Mouse (Mus musculus) embryo, embryonic 9.5 days (tissue): ENCODE data around the gene Ppp1r32.

ENCODE experiments used
- DNase-seq: peaks from one replicate; pipeline ENCODE4 v3.0.0-alpha.2; 2017; ENCODE audit errors: extremely low spot score

Gene Ppp1r32

DNA sequence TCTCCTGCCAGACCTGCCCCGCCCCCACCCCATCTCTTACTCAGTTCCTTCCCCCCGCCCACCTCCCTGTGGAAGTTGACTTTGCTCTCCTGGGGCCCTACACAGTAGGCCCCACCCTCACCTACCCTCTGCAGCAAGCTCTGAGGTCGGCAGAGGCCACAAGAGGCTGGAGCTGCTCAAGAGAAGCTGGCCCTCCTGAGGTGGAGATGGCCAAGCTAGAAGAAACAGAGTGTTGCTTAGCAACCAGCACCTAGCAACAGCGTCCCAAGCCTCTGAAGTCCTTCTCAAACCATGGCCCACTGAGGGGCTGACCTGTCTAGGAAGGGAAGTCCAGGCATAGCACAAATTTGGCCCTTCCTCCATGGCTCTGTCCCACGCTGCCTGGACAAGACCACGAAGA is at the start of gene Ppp1r32:
TSS of gene Ppp1r32 (minus strand) at position 226 of the 400 bp plus-strand sequence.
- peak; percentile 54 for DNase-seq

DNA sequence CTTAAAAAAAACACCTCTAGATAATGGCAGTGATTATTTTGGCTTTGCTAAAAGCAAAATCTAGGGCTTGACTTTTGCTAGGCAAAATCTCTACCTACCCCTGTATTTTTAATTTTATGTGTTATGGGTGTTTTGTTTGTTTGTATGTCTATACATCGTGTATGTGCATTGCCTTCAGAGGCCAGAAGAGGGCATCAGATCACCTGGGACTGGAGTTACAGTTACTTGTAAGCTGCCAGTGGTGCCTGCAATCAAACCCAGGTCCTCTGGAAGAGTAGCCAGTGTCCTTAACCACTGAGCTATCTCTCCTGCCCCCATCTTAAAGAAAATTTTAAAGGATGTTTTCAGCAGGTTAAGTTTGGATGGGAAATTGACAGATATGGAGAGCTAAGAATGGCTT is 47.4 kb upstream of the Ppp1r32 start:
- no peak for DNase-seq

DNA sequence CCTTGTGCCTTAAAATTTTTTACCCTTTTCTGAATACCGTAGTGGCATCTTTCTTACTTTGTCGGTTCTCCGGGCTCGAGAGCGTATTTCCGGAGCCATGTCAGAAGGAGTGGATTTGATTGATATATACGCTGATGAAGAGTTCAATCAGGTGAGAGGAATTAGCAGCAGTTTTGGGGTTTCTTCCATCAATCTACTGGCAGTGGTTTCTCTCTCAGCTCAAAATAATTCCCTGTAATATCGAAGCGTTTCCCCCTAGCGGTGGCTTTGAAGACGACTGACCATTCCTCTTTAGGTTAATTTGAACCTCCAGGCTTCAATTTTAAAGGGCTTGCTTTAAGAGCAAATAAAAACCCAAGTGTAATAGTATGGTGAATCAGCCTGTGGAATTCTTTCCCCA is 43.2 kb upstream of the Ppp1r32 start, which contains the start of gene Sdhaf2:
TSS of gene Sdhaf2 (minus strand) at position 233 of the 400 bp plus-strand sequence.
- DNase-seq: no peak

DNA sequence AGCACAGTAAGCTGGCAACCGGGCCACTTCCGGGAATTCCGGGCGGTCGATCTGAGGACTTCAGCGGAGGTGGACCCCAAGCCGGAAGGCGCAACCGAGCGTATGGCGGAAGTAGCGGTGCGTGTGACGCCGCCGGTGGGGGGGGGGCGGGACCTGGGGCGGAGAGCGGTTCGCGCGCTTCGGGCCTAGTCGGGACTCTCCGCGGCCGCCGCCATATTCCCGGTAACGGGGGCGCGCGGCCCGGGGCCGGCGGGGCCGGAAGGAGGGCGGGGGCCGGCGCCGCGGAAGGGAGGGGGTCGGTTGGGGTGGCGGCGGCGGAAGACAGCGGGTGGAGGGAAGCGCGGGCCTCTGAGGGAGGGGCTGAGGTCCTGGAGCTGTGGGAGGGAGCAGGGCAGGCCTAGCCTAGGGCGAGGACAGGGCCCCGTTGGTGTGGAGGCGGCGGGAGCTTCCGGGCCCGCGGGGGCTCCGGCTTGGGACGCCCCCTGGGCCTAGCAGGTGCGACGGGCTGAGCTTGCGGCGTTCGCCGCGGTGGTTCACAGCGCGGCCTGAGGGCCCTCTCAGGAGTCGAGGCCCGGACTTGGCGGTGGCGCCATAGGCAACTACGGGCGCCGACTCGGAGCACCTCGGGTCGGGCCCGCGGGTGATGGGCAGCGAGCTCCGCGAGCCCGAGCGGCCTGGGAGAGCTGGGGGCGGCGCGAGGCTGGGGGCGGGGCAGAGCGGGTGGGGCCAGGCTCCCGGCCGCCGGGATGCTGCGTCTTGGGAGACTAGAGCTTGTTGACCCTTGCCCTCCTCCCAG is 42.6 kb upstream of the Ppp1r32 start, which contains the start of gene Cpsf7:
TSS of gene Cpsf7 (plus strand) at position 161 of the 796 bp plus-strand sequence.
- DNase-seq: peak; percentile 94

DNA sequence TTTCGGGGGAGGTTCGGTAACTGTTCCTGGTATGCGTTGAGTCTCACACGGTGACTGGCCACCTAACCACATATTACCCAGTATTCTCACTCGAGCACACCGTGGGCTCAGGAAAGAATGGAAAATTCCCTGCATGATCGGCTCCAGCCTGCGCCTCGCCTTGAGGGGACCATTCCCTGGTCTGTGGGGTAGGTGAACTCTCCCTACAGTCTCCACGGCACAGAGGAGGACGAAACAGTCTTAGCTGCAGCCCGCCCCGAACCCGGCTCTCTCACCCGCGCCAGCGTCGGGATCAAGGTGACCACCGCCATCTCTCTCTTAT is 42.0 kb upstream of the Ppp1r32 start:
- no peak for DNase-seq

DNA sequence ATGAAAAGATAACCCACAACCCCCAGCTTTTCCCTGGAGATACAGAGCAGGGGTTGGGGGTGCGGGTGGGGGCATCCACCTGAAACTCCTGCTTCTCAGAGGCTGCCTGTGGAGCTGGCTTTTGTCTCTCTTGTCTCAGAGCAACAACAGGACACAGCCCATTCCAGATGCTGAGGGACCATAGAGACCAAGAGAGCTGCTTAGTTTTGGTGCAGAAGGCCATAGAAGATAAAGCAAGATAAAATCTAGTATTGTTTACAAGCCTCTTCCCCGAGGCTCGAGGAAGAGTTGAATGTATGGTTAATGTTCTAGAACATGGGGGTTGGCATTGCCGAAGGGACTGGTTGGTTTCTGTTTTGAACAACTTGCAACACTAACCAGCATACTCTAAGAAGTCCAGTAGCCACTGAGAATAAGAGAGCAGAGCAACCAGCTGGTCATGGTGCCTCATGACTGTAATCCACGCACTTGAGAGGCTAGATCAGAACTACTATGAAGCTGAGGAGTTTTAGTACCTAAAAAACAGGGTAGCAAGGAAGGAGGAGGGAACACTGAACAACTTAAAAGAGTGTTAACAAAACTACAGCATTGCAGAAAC is 40.9 kb upstream of the Ppp1r32 start:
- DNase-seq: no peak

DNA sequence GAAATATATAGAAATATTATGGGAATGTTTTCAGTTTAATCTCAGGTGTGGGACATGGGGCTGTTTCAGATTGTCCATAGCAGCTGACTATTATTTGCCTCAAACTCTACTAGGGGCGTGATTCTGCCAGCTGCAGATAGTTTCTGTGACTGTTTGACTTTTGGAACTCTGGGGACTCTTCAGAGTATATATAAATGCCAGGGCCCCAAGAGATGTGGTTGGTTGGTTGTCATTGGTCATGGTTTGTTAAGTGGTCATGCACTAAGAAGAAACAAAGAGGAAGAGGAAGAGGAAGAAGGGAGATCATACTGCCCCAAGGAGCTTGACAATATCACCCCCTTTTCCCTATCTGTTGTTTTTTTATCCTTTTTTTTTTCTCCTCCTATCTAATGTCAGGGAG is 39.2 kb upstream of the Ppp1r32 start:
- DNase-seq: no peak

DNA sequence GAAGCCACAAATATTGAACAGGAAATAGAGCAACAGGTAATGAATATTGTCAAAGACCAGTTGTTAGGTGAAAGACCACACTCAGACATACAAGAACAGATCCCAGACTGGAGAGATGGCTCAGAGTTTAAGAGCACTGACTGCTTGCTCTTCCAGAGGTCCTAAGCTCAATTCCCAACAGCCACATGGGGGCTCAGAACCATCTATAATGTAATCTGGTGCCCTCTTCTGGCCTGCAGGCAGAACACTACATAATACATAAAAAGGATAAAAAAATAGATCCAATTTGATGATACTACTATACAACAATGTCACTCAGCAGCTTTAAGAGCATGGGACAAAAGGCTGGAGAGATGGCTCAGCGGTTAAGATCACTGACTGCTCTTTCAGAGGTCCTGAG is 37.6 kb upstream of the Ppp1r32 start:
- peak; percentile 25 for DNase-seq

DNA sequence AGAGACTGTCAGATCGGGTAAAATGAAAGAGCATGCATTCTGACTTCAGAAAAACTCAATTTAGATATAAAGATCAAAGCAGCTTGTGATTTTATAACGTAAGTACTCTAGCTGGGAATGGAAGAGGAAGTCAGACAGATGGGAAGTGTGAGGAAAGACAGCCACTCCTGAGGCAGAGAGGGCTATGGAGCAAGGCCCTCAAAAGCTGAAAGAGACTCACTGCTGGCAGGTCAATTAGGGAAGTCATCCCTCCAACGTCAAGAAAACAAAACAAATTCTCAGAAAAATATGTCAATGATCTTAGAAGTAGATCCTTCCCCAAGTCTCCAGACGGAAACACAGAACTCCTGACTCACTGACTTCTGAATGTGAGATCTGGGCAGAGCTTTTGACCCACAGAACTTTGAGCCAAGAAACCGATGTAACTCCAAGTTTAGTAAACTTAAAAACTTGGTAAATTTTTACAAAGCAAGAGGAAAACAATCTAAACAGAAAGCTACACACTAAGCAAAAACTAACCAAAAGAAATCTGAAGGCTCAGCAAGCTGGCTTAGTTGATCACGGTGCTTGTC is 28.1 kb upstream of the Ppp1r32 start:
- DNase-seq: no peak

DNA sequence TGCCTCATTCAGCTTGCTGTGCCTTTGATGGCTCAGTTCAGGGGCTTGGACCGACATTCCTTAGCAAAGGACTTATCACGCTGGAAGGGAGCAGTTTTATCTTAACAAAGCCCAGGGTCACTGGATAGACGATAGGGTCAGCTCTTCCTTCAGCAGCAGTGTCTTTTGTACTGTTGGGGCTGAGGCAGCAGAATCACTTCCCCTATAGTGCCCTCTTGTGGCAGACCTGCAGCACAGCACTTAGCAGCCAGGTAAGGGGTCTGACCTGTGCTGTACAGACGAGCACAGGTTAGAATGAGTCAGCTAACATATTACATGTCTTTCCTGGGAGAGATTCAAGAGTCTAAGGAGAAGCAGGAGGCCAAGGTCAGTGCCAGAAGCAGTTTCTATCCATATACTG is 19.8 kb upstream of the Ppp1r32 start:
- DNase-seq: peak; percentile 66

DNA sequence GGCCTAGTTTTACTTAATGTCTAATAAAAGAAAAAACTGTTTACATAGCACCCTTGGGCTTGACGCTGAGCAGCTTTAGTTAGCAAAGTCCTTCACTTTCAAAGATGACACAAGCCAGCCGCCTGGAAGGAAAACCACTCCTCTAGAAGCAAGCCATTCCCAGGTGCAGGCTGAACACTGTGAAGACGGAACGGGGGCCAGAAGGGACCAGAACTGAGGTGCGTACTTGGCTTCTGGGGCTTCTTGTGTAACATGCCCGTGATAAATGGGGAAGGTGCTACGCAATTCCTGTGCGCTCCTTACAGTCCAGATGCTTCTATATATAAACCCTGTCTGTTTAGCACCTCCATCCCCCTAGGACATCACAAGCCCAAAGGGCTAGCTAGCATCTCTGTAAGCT is 17.9 kb upstream of the Ppp1r32 start:
- DNase-seq: no peak

DNA sequence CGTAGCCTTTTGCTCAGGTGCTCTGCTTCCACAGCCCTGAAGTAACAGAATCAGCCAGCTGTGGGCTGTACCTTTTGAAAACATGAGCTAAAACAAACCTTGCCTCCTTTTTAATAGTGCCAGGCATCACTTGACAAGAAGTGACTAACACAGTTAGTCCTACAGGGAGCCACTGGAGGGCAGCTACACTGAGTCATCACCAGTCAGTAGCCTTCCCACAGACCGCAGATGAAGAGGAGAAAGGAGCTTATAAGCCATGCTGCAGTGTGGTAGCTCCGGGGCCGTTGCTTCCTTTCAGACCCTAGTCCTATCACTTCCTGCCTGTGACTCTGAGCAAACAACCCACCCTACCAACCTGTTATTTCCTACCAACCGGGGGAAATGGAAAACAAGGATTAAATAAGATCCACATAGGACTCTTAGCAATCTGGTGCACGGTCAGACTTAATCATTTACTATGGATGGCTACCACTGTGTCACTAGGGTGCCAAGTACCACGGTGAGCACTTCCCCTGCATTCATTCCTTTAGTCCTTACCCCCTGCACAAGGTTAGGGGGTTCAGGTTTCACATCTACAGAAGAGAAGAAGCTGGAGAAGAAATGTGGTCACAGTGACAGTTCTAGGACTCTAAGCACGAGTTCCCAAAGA is 14.9 kb upstream of the Ppp1r32 start:
- no peak for DNase-seq

DNA sequence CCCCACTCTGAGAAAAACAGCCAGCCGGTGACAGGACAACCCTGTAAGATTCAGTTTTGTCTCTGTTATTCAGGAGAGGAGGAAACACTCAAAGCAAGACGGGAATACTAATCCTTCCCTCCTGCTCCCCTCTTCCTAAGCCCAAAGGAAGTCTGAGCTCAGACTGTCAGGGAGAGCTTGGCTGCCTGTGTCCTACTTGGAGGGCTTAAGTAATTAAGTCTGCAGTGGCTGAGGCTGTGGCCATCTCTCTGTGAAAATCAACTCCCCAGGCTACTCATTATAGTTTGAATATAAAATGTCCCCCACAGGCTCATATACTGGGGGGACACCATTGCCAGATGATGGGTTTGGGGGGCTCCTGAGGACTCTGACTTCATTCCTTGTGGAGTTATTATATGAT is 14.2 kb upstream of the Ppp1r32 start:
- no peak for DNase-seq

DNA sequence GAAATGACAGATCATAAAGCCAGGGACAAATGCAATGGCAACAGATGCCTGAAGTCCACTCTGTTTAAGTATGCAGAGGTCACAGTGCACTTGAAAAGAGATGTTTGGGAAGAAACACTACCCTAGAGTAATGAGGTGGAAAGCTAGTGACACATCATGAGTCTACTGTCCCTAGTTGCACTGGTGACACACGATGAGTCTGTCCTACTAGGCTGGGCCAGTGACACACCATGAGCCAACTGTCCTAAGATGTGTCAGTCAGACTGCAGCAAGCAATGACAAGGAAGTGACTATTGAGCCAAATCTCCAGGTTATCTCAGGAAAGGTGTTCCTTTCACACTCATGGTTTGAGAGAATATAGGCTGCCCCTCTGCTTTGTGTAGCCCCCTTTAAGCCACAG is 12.9 kb upstream of the Ppp1r32 start:
- DNase-seq: no peak

DNA sequence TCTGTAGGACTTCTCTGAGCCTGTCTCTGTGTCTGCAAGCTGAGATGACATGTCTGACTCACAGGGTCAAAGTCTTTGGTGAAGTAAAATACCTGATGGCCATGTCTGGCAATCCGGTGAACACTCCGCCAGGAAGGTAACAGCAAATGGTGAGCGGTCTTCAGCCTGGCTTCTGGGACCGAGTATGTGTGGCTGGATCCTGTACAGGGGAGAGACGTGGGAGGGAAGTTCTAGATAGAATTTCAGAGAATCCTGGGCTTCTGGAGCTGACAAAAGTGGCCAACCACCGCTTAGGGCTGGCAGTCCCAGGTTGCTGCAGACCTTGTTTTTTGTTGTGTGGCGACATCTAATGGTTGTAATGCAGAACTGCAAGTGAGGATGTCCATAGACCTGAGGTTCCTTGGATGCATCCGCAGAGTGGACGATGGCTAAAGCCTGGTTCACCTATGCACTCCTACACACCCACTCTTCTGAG is 3.6 kb upstream of the Ppp1r32 start:
- peak; percentile 74 for DNase-seq

DNA sequence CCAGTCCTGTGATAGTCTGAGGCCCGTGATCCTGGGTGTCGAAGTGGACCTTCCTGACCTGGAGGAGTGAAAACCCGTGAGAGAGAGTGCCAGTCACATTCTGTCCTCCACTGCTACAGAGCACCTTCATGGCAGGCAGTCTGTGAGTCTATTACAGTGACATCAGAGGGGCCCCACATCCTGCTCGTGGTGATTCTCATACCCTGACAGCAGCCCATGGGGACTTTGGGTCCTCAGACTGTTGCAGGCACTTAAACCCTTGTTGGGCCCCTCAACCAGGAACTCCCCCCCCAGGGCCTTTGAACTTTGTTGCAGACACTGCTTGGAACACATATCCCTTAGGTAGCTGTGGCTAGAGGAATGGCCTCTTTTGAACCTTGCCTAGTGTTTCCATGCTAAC is 3.2 kb downstream of the Ppp1r32 start:
- no peak for DNase-seq

DNA sequence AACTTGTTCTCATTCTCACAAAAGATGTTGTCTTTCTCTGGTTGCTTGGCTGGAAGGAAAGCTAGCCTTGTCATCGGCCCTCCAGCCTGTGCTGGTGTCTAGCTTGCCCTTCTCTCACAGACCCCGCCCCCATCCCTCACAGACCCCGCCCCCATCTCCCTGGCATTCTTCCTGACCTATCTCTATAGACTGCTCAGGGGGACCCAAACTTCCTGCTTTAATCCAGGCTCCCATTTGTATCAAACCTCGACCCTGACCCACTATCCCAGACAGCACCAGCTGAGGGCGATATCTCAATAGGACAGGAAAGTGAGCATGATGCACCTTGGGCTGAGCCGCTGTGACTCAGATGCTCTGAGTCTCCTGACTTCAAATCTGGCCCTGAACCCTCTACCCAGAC is 8.9 kb downstream of the Ppp1r32 start:
- no peak for DNase-seq

DNA sequence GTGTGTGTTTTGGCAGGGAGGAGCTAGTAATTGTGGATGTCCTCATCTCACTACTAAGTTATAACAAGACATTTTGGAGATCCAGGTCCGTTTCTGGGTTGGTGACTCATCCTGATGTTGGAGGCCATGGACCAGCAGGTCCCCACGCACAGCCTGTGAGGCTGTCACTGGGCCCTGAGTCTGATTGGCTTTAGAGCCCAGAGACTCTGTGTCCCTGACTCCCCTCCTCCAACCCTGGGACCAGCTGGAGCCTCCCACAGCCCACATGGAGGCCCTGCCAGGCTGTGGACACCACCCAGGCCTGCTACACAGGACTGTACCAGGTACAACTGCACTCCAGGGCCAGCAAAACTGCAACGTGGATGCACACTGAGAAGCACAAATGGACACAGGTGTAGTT is 9.8 kb downstream of the Ppp1r32 start:
- DNase-seq: no peak

DNA sequence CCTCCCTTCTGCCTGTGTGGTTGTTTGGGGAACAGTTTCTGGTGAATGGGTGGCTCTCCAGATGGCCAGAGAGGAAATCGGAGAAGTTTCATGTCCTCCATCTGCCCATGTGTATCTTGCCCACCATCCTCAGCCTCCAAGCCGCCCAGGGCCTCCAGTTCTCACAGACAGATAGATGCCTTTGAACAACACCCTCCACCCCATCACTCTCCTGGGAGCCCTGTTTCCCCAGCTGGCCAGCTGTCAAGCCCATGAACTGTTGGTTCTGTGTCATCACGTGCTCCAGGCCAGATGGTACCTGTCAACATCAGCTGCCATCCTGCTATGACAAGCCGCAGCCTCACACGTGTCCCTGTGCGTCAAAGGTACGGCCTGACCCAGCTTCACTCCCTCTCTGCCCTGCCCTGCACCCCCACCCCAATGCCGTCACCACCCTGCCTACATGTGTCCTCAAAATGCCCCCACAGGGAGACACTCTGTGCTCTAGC is 13.5 kb downstream of the Ppp1r32 start:
- DNase-seq: no peak

DNA sequence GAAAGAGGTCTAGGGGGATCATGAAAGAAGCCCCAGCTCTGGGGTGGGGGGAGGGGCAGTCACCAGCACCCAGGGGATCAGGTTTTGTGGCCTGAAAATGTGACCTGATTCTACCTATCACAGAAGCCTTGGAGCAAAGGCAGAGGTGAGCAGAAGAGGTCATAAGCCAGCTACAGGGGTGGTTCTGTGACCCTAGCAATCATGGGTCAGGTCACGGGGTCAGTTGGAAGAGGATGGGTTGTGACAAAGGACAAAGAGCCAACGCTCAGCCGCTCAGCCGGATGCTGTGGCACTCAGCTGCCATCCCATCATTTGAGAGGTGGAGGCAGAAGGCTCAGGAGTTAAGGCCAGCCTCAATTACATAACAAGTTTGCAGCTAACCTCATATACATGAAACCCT is 18.3 kb downstream of the Ppp1r32 start:
- peak; percentile 57 for DNase-seq

DNA sequence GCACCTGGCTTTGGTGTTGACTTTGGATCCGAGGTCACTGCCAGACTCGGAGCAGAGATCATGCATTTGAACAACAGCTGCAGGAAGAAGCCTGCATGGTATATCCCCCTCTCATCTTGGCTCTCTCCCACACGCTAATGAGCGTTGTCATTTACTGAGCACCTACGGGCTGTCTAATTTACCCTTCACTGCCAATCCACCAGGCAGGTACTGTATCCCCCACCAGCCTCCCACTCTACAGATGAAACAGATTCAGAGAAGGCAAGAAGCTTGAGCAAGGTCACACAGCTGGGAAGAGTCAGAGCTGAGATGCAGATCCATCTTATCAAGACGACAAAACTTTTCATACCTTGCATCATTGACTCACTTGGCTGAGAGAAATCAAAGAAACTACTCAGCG is 21.1 kb downstream of the Ppp1r32 start:
- DNase-seq: no peak

DNA sequence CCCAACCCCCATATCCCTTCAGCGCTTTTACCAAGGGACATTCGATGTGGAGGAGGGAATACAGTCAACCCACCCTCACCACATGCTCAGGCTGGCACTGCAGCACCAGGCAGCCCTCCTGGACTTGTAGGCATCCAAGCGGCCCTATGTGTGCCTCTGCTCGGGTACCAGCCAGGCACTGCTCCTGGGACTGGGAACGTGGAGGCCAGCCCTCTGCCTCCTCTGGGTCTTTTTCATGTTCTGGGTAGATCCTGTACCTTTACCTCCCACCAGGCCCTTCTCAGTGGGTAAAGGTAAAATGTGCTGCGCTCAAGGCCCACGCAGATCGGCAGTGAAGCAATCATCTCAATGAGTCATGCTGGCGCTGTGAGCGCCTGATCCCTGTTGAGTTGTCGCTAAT is 22.8 kb downstream of the Ppp1r32 start:
- no peak for DNase-seq
